Mouse (Mus musculus): ENCODE data around the gene Ttc6.

Ttc6 gene

DNA sequence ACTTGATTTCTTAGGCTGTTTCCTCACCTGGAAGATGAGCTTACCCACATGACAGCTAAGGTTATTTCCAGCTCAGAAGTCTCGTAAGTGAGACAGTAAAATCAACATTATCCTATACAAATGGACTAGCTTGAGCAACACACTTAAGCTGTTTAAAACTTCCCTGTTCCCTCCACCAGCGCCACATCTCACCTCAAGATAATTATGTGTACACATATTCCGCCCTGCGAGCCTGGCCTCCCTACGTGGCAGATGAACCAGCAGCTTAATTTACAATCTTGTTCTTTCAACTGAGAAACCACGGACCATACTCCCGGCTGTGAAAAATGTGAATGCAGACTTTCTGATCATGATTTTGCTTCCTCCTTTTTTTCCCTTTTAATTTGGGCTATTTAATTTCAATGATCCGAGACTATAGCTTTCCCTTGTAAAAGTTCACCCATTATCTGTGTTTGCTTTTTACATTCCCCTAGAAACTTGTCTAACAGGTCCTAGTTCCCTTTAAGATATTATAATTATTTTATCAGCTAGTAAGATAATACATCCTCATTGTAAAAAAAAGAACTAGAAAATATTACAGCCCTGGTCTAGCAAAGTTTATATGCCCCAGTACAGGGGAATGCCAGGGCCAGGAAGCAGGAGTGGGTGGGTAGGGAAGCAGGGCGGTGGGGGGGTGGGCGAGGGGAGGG lies 99.2 kb downstream of the Ttc6 start:
- no peak for DNase-seq

DNA sequence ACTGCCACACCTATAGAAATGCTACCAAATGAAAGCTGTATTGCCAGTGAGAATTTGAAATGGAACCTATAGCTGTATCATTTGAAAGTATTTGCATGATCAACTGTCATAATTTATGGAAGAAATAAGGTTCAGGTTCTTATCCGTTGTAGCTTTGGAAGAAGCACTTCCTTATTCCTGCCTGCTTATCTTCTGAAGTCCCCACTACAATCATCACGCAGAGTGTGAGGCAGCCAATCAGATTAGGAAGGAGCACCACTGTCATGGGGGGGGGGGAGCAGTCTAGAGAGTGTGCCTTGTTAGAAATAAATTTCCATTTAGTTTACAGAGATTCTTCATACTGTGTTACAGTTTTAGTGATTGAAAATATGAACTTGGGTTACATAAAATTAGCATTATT lies 108.5 kb downstream of the Ttc6 start:
- no peak for DNase-seq

DNA sequence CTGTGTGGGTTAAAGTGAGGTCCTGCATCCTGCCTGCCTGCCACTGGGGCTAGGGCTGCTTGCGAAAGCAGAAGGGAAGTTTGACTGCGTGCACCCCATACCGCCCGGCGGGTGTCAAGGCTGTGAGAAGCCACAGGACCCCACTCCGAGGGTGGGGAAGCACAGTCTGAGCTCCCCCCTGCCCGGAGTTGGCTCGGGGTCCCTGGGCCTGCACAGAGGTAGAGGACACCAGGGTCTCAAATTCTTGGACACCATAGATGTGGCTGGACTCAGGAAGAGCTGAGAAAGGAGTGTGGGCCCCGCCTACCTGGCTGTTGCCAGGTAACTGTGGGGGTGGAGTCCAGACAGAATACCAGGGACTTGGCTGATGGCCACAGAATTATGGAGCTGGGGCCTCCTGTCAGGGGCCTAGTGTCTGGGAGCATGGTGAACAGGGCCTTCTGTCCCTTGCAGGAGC lies 121.1 kb downstream of the Ttc6 start:
- DNase-seq, result no peak

DNA sequence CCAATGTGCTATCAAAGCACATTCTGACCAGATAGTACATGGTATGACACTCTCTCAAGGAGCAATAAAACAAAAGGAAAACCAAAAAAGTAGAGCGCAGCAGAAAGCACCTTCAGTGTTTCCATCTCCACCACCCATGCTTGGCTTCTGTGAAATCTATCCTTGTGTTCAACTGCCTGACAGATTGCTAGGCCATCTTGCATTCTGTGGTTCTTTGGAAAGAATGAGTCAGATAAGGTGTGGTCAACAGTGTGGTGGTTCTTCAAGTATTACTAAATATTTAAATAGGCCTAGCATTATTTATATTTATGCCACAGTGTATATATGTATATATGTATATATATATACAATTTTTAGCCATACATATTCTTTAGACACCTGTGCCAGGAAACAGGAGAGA lies 146.1 kb downstream of the Ttc6 start:
- DNase-seq, result no peak

DNA sequence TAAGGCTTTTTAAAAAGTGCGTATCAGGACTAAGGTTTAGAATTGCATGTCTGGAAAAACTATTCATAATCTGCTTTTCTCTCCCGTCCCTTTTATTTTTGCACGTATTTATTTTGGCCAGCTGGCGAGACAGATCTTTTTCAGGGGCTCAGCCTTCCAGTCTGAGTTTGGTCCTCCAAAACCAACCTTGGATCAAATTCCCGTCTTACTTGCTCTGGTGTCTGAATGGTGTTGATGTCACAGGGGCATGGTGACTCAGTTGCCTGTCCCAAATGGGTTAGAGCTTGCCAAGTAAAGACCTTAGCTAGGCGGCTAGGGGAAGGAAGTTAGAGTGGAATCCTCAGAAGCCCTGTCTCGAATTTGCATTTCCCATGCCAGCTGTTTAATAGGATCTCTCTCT lies 200.8 kb downstream of the Ttc6 start:
- no peak for DNase-seq

DNA sequence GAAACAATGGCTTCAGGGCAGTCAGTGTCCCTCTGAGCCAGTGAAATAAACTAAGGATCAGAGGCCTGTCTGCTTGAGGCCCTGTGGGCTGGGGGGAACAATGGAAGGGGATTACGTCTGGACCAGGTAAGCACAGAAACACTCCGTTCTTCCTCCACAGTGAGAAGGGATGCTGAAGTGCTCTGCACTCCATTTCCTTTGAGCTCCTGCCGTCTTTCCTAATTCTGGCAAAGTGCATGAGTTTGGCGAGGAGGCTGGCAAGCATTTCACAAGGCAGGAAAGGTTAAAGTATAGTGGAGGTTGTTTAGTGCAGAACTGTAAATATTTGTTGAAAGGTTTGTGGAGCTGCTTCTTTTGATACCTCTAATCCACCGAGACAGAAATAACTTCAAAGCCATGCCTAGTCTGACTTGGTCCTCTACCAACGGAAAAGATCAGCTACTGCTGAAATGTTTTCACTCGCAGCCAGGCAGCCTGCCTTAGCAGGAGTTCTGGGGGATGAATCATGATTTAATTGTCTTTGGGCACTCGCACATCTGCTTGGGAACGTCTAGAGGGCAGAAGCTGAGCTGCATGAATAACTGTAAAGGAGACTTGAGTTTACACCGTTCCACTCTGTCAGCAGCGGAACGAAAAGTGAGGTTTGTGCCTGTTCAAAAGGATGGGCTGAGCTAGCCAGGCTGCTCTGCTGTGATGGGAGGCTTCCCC lies 212.5 kb downstream of the Ttc6 start:
- no peak for DNase-seq

DNA sequence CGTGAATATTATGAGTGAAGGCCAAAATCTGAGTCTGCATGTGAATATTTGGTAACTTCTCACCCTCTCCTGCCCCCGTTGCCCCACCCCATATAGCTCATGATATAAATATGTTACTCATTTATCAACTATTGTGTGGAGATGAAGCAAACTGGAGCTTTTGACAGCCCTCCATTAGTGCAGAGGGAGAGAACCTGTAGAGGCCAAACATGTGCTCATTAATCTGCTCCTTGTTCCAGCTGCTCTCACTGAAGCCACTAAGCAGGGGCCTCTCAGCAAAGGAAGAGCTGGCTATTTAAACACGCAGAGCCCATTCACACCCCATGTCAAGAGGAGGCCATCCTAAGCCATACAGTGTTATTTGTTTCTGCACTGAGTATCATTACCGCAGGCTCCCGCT lies 218.0 kb downstream of the Ttc6 start:
- no peak for DNase-seq

DNA sequence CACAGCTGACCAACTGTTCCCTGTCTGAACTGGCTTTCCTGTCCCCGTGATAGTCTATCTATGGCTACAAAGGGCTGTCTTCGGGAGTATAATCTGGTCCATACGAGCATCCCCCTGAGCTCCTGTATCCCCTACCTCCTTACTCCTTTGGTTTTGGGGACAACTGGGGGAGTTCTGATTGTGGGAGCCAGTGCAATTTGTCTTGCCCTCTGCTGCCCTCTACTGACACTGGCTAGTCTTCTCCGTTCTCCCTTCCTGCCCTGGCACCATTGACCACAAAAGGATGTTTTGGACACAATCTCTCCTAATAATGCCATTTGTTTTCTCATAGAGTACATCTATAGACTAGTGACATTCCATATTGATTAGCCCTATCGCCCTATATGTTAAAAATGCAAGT lies 223.6 kb downstream of the Ttc6 start:
- DNase-seq, result no peak
